Mouse (Mus musculus) adrenal gland (tissue): ENCODE data around the gene Ncf1.

ENCODE experiments used
- intact Hi-C: fragments of 180-260 bp; cut with DNase I; formaldehyde crosslinking; loops from one replicate; pipeline ENCODE4 v1.15.1; 2025
- long read RNA-seq, 2 experiments: library from polyadenylated mRNA; unstranded; transcript quantifications; one replicate each; pipeline ENCODE4 v2.0.0; 2020; ENCODE audit warnings: borderline replicate concordance in 1 of 2; ENCODE audit not compliant: insufficient replicate concordance in 1 of 2

Gene Ncf1
- long read RNA-seq, experiment 1, transcript Ncf1-202 (11 exons, 2,721 nt) = major isoform, 6 of 7 reads
- long read RNA-seq, experiment 1, partial matches to known transcripts = 1 of 7 reads
- long read RNA-seq, experiment 1, other reads (novel, unspliced or antisense) = 0 of 7 reads
- long read RNA-seq, experiment 2, partial matches to known transcripts = 0 of 4 reads
- long read RNA-seq, experiment 2, other reads (novel, unspliced or antisense) = 2 of 4 reads

DNA sequence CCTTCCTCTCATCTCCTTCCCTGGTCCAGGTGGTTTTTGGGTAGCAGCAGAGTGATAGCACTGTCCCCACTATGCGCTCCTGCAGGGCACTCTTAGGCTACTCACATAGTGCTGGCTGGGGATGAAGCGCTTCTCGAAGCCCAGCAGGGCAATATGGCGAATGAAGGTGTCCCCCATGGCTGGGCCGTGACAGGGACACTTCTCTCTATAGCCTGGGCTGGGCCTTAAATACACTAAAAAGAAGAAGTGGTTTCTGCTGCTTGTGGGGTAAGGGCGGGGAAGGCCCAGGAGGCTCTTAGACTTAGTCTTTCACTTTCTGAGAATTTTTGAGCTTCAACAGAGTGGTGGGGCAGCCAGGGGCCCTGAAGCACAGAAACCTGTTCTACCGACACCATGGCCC lies at the start of gene Ncf1:
TSS of gene Ncf1 (minus strand) at position 235 of the 400 bp plus-strand sequence.
- intact Hi-C loops = no loop called here

DNA sequence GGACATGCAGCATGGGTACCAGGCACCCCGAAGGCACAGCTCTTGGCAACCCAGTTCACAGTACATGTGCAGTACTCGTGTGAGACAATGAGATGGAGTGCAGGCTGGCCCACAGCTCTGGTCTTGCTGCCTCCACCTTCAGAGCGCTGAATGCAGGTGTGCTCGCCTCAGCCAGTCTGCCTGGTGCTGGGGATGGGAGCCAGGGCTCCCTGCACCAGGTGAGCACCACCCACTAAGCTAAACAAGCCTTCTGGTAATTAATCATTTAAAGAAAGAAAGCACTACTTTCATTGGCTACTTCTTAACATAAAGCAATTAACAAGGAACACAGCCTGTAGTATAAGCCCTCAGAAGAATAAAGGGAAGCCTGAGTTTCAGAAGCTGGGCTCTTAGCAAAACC lies 47.7 kb upstream of the Ncf1 start:
- intact Hi-C loops = no loop called here

DNA sequence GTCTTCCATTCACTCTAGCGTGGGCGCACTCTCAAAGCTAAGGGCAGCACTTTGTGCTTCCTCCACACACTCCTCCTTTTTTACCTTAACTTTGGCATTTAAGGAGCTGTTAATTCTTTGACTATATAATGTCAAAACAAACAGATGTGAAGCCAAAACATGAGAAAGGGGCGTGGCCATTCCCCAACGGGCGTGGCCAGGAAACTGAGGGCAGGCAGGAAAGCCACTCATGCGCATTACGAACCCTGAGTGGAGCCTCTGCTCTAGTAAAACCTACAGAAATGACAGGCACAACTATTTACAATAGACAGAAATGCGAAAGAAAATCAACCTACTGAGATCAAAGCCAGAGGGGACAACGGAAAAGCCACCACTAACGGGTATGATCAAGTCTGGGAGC lies 46.1 kb upstream of the Ncf1 start:
- intact Hi-C loops = no loop called here

DNA sequence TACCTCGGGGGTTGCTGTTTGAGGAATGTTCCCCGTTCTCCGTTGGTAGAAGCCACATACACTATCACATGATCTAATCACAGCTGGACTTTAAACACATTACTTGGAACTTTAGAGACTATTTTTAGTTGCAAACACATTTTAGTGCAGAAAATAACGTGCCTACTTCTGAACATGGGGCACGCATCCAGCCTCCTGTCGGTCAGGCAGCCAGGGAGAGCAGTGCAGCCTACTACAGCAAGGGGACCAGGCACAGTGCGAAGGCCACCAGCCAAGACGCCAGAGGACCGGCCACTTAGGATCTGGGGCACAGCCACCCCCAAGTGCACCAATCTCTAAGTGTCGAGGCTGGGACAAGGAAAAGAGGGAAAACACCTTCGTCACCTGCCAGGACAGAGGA lies 45.6 kb upstream of the Ncf1 start:
- intact Hi-C loops = no loop called here

DNA sequence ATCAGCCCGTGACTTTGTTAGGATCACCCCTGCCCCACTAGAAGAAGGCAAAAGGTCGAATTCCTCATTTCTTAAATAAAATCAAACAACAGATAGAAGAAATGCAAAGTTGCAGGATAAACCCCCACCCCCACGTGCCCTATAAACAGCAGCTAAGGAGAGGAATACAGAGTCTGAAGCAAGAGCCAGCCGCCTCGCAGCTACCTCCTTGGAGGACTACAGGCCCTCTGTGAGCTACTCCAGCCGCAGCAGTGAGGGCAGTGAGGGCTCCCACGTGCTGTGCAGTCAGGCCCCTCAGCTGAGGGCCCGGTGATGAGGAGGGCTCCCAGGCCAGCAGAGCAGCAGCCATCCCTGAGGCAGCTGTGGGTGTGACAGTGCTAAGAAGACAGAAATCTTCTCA lies 44.3 kb upstream of the Ncf1 start:
- intact Hi-C loops = no loop called here

DNA sequence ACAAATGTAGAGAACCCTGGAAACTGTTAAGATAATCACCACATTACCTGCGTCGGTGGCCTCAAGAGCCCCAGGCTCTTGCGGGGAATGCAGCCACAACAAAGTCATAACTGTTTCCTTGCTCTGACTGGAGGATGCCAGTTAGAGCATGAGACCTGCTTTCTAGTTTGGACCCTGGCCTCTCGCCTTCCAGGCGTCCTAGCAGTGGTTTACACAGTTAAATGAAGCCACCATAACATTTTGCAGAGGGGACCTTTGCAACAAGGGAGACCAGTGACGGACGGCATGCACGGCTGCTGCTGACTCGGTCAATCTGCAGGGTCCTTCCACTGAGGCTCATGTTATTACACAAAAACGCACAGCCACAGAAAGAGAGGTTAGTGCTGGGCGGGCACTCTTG lies 43.3 kb upstream of the Ncf1 start:
- intact Hi-C loops = no loop called here

DNA sequence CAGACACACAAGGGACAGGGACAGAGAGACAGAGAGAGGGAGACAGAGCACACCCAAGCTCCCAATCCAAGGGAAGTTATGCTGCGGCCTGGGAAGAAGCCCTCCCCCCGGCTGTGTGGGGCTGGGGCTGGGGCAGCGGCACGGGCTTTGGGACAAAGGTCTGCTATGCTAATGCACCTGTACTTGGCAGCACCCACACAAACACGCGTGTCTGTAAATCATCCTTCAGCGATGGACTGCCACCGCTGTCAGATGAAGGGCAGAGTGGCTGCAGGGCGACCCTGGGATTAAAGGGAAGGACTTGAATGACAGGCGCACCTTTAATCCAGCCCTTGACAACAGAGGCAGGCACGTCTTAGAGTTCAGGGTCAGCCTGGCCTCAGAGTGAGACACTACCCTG lies 42.0 kb upstream of the Ncf1 start:
- intact Hi-C loops = no loop called here

DNA sequence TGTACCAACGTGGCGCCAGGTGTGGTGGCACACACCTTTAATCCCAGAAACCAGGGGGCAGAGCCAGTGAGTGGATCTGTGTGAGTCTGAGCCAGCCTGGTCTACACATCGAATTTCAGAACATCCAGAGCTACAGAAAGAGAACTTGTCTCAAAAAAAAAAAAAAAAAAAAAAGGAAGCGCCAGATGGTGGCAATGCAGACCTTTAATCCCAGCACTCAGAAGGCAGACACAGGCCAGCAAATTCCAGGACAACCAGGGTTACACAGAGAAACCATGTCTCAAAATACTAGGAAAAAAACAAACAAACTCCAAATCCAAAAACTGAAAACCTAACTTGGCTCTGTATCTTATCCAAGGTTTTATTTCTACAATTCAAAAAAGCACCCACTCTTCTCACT lies 41.1 kb upstream of the Ncf1 start:
- intact Hi-C loops = no loop called here

DNA sequence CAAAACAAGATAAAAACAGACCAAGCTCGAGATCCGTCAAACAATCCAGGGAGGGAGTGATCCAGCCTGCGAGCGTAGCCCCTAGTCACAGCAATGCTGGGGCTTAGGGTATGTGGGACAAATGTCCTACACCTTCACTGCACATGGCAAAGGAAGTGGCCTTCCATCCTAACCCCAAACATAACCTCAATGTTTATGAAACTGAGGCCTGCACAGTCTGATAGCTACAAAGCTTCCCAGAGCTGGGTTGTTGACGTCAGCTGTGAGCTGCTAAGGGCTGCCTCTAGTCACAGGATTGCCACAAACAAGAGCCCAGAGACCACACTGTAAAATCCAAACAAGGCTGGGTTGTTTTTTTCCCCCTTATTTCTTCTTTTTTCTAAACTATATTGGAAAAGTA lies 40.3 kb upstream of the Ncf1 start:
- intact Hi-C loops = no loop called here

DNA sequence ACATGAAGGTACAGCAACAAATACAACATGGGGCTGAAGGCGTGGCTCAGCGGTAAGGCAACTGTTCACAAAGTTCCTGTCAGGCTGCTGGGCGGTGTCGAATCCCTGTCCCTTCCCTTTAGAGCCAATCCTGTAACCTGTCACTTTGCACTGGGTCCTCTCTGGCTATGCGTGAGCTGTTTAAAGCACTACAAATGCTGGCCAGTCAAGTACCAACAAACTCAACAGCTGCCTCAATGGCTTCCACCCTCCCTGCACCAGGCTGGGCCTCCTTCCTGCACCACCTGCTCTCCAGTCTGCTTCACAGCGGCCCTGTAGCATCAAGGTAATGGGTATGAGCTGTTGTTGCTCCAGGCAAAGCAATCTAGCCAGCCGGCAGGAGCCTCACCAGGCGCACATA lies 39.3 kb upstream of the Ncf1 start:
- intact Hi-C loops = no loop called here

DNA sequence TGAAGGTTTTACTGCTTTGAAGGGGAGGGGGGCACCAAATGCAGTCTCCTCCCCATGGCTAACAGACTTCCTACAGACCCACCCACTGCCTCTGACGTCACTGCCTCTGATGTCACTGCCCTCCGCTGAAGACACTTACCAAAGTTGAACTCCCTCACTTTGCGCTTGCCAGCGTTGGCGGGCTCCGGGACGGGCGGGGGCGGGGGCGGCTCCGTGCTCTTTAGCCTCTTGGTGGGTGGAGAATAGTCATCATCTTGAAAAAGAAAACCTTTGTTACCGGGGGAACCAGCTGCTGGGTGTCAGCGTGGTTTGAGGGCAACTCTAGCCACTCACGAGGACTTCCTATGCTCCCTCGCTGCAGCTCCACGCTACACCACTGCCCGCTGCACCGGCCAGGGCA lies 37.0 kb upstream of the Ncf1 start:
- intact Hi-C loops = no loop called here

DNA sequence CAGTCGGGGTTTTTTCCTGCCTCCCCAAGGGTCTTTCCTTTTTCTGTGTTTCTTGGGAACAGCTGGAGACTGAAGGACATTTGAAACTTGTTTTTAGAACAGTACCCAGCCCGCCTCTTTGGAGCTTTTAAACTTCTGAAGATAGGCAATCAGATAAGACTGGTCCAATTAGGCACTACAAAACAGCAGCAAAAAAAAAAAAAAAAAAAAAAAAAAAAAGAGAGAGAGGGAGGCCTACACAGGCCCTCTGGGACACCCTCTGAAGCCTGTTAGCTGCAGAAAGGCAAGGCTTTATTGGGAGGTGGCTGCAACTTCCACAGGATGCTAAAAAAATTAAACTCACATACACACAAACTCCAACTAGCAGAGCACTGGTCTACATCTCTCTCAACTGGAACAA lies 36.5 kb upstream of the Ncf1 start:
- intact Hi-C loops = no loop called here

DNA sequence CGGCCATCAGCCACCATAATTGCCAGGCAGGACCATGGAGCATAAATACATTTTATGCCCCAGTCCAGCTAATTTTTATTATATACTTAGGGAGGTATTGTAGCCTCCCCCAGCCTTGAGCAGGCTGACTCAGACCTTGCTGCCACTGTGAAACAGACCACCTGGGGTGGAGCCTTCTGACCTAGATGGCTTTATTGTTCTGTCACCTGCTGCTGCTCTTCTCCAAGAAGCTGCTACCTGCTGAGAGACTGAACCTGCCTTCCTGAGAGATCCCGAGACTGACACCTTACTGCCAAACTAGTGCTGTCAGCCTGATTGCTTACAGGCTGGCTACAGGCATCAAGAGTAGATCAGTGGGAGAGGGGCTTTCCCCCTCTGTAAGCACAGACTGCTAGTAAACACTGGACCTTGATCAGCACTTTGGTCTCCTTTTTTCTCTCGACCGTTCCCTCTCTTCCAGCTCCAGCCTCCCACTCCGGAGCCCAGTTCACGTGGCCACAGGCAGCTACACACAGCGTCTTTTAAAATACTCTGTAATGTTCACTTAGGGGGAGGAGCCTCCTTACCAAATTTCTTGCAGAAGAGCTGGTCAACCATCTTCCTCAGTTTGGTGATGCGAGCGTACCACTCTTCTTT lies 30.7 kb upstream of the Ncf1 start:
- intact Hi-C loops = loop anchor here (5.0 kb wide), 1 partner anchor 82 kb away; no protein-coding TSS in a partner anchor

DNA sequence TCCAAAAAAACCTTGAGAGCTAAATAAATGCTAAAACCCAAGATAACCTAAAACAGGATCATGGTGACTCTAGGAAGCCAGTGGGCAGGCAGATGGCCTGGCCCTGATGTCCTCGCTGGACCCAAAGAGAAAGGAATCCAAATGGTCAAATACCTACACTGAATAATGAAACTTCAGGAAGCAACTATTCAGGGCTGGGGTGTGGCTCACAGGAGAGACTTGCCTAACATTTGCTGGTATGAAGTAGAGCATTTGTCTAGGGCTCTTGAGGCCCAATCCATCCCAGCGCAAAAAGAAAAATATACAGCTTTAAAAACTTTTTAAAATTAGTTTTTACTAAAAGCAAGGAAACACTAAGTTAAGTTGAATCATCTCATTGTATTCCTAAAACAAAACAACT lies 29.5 kb upstream of the Ncf1 start:
- intact Hi-C loops = no loop called here

DNA sequence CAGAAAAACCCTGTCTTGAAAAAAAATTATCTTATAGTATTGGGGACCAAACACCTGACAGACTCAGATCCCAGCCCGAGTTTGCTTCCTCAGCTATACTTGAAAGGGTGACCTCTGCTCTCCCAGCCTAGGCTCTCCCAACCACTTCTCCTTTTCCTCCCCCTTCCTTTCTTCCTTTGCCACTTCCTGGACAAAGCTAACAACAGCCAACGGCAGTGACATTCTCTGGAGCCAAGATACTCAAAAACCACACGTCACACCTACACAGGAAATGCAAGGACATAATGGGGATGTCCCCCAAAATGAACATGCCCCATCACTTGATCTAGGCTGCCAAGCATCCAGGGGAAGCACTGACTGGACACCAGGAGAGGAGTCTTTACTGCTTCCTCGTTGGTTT lies 29.0 kb upstream of the Ncf1 start:
- intact Hi-C loops = no loop called here

DNA sequence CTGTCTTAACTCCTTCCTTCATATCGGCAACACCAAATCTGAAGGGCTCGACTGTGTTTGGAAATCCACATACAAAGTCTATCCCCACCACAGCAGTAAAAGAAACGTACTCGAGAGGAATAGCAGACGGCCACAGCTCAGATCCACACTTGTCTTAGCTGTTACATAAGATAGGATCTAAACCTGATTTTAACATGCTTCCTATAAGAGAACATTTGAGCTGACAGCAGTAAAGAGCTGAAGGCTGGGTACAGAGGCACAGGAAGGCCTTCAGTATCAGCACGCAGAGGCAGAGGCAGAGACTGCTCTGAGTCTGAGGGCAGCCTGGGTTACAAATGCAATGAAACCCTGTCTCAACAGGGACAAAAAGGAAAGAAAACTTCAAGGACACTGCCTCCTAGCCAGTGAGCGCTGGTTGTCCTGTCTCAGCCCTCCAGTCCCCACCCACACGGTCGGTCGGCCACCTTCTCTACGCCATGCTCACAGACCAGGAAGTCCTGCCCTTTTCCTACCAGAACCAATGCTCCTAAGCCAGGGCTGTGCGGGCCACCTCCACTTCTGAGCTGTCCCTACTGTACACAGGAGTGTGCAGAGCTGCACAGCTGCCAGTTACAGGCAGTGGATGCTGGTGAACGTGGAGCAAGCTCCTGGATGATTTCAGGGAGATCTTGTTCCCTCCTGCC lies 28.1 kb upstream of the Ncf1 start:
- intact Hi-C loops = no loop called here

DNA sequence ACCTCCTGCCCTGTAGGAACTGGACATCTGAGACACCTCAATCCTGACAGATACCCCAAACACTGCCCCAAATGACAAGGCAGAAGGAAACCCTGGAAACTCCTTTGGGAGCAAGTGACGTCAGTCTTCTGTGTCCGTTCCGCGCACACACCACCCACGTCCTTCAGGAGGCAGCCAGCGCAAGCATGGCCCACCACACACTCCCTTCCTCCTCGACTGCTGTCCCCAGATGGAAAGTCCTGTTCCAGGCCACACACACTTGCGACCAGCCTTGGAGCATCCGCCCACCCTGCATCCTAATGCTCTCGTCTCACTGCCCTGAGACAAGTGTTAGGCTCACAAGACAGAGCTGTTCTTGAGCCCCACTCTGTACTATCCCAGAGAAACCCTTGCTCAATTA lies 25.9 kb upstream of the Ncf1 start:
- intact Hi-C loops = no loop called here

DNA sequence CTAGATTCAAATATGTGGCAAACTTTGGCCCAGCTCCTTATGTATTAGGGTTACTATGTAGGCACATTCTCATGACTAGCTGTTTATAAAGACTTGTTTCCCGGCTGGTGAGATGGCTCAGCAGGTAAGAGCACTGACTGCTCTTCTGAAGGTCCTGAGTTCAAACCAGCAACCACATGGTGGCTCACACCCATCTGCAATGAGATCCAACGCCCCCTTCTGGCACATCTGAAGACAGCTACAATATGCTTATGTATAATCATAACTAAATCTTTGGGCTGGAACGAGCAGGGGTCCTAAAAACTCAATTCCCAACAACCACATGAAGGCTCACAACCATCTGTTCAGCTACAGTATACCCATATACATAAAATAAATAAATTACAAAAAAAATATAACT lies 24.4 kb upstream of the Ncf1 start:
- intact Hi-C loops = no loop called here

DNA sequence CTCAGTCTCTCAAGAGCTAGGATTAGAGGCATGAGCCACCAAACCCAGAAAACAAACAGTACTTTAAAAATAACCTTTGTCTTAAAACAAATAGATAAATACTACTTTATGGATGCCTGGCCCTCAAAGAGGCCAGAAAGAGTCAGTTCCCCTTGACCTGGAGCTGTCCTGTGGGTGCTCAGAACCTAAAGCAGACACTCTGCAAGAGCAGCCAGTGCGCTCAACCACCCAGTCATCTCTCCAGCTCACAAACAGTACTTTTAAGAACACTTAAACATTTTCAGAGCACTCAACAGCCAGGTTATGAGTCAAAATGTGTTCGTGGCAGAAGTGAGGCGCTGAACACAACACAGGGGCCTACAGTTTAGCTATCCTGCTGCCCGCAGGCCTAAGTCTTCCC lies 21.7 kb upstream of the Ncf1 start:
- intact Hi-C loops = no loop called here

DNA sequence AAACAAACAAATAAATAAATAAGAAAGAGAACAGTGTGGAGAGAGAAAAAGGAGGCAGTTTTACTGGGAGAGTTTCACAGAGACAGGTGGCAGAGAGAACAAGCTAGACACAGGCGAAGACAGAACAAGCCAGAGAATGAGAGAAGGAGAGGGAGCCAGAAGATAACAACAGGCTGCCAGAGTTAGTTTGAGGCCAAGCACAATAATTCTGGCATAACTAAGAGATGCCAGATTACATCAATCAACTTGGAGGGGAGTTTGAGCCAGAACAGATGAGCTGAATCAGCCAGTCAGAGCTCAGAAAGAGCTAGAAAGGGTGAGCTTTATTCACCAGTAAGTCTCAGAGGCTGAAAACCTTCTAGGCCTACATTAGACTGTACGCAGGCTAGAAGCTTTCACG lies 21.2 kb upstream of the Ncf1 start:
- intact Hi-C loops = no loop called here

DNA sequence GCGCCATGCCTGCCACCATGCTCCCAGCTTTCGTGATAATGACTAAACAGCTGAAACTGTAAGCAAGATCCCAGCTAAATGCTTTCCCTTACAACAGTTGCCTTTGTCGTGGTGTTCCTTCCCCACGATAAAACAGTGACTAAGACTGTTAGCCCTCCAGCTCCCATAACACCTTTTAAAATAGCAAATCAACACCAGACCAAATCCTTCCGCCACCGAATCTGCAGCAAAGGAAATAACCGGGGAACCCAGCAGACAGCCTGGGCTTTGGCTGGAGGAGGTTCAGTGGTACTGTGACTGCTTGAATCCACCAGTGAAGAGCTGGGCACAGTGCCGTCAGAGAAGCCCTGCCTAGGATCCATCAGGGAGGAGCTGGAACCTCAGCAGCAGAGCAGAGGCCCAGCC lies 19.8 kb upstream of the Ncf1 start:
- intact Hi-C loops = no loop called here

DNA sequence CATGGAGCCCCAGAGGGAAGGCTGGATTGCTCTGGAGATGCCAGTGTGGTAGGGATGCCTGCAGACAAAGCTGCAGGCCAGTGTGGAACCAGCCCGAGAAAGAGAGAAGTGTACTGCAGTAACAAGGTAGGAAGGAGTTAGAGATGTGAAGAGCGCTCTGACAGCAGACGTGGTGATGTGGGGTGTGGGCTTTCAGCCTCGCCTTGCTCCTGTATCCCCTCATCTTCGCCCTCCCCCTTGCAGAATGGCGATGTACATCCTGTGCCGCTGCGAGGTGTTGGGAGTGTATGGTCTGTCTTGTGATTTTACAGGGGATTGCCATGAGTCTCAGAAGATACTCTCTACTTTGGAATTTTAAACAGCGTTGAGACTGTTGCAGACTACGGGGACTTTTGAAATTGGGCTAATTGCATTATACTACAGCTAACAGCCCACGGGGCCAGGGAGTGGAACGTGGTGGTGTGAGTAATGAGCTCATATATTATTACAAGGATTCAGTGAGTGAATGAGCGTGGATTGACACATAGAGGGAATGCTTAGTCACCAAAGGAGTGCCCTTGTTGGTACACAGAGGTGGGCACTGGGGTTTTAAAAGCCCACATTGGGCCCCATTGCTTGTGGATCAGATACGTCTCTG lies 19.3 kb upstream of the Ncf1 start:
- intact Hi-C loops = no loop called here

DNA sequence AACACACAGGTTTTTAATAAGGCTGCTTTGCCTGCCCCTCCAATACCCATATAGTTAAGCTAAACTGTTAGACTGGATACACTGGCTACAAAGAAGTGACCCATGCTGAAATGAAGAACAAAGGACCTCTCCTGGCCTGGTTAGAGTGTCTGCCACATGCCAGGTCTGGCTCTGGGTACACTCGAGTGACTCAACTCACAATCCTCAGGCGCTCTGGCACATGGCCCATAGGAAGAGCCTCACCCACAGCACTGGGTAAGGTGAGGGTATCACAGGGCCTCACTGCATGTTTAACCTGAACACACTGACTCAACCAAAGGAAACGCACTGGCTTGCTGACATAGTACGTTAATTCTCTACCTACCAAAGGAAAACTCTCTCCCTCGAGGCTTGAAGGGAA lies 16.7 kb upstream of the Ncf1 start:
- intact Hi-C loops = no loop called here
